Mouse (Mus musculus): ENCODE results near the gene Trap1a. TPM values are rescaled to one million over a fixed set of nuclear protein-coding genes. Genes with fewer than 3 reads are reported as not detected.
"Not testable (repeated sequence)": the region's sequence is repeated elsewhere in the genome, so short reads cannot be mapped to it uniquely, and the experiment has no call there.

Trap1a gene
- not detected in 2 replicates for polyA plus RNA-seq (2015; fragmentation: Nextera tagmentation; extraction: Ambion mirVana)

DNA sequence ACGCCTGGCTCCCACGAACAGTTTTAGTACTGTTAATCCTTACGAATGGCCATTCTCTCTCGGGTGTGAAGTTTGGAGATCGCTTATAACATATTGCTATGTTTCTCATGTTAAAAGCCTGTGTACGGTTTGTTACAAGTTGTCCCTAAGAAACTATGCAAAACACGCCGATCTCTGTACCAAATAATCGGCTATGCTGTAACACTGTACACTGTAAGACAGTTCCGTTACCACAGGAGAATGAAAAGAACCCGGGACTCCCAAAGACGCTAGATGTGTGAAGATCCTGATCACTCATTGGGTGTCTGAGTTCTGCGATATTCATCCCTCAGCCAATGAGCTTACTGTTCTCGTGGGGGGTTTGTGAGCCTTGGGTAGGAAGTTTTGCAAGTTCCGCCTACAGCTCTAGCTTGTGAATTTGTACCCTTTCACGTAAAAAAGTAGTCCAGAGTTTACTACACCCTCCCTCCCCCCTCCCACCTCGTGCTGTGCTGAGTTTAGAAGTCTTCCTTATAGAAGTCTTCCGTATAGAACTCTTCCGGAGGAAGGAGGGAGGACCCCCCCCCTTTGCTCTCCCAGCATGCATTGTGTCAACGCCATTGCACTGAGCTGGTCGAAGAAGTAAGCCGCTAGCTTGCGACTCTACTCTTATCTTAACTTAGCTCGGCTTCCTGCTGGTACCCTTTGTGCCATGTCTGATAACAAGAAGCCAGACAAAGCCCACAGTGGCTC is at the start of gene Trap1a:
Gene Trap1a, plus strand, starts transcription at position 421 of the 732 bp plus-strand sequence.
- Histone ChIP-seq H3K4me3 (no peak within 1 kb of the TSS), H3K4me1 (no peaks in the 10 kb centered on the region), H3K27ac (no peak within 1 kb of the TSS), H3K36me3 (ENCODE audit: poor library complexity, severe bottlenecking) (no peaks in the 10 kb centered on the region), H3K9ac (no peak within 1 kb of the TSS), H3K4me2 (no peak within 1 kb of the TSS), H3K27me3 (no peaks in the 10 kb centered on the region), H3K9me3 (replicated peaks) (no peaks in the 10 kb centered on the region)
- WGBS, result 92% methylated on average over 24 of the region's 24 CpGs
- ATAC-seq, result no peak

DNA sequence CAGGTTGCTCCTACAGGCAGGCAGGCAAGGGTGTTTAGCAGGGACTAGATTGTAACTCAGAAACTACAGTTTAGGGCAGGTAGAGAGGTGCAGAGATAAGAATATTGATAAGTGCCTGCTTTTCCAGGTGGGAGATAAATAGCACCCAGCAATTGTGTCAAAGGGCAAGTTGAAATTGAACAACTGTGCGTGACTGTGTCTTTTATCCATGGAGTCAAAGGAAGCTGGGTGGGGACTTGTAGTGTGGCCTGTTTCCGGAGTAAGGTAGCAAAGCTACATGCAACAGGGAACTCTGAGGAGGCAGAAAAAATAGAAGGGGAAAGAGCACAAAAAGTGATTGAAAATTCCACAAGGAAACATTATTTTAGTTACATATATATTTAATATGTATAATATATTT is 40.4 kb upstream of the Trap1a start:
- no peaks in the 10 kb centered on the region for H3K4me1 ChIP-seq
- no peak for ATAC-seq
- 90% methylated on average over 2 of the region's 2 CpGs for WGBS

DNA sequence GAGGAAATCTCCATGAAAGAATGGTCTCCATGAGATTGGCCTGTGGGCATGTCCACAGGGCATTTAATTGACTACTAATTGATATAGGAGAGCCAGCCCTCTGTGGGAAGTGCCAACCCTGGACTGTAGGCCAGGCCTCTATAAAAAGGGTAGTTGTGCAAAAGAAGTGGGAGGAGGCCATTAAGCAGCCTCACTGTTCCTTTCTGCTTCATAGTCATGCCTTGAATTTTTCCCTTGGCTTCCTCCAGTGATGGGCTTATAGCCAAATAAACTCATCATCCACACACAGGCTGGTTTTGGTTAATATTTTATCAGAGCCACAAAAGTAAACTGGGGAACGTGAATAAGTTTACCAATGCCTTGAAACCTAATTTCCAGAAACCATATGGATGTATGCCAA is 38.2 kb upstream of the Trap1a start:
- Histone ChIP-seq H3K27ac (no peak overlapping the region), H3K4me1 (no peaks in the 10 kb centered on the region), H3K27me3 (no peaks in the 10 kb centered on the region), H3K36me3 (ENCODE audit: poor library complexity, severe bottlenecking) (no peaks in the 10 kb centered on the region), H3K9ac (no peak overlapping the region), H3K4me2 (no peak overlapping the region), H3K9me3 (replicated peaks) (no peaks in the 10 kb centered on the region), H3K4me3 (no peak overlapping the region)
- no peak for ATAC-seq
- 74% methylated on average over 1 of the region's 1 CpGs for WGBS

More for the DNA sequence above, 40.4 kb upstream of the Trap1a start:
- Histone ChIP-seq H3K27me3 (no peaks in the 10 kb centered on the region), H3K36me3 (ENCODE audit: poor library complexity, severe bottlenecking) (no peaks in the 10 kb centered on the region), H3K9me3 (replicated peaks) (no peaks in the 10 kb centered on the region), H3K4me3 (no peak overlapping the region), H3K9ac (no peak overlapping the region), H3K4me2 (no peak overlapping the region), H3K27ac (no peak overlapping the region)

DNA sequence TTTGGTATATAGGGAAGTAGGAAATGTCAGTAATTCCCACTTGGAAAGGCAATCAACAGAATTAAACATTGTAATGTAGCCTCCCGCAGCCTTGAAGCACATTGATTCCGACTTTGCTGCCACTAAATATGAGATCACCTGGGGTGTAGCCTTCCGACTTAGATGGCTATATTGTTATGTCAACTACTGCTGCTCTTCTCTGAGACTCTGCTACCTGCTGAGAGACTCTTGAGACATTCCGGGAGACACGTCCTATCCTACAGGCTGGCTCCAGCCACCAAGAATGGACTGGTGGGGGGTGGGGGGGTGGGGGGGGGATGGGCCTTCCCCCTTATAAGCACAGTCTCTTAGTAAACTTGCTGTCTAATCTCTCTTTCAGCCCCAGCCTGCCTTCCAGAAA is 16.1 kb upstream of the Trap1a start:
- not testable (repeated sequence) for H3K4me2 ChIP-seq; H3K36me3 ChIP-seq (ENCODE audit: poor library complexity, severe bottlenecking); H3K27ac ChIP-seq; H3K27me3 ChIP-seq; H3K9me3 ChIP-seq (replicated peaks); H3K4me1 ChIP-seq; ATAC-seq; H3K4me3 ChIP-seq; H3K9ac ChIP-seq
- 41% methylated on average over 5 of the region's 5 CpGs for WGBS

DNA sequence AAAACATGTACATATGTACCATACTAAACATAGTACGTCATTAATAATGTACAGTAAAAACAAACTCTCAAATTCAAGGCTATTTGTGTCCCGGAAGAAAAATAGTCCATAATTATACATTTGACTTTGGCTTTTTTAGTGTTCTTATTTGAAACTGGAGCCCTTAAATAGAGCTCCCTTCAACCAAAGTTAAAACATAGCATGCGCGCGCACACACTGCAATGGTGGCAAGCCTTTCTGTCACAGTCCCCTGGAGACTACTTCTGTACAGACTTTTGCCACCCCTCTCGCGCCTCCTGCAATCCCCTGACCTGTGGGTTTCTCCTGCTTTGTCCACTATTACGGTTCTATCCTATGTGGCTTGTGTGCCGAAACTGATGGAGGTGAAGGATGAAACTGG is 900 bp upstream of the Trap1a start:
- no peaks in the 10 kb centered on the region for H3K36me3 ChIP-seq (ENCODE audit: poor library complexity, severe bottlenecking)
- H3K27ac ChIP-seq, result no peak overlapping the region
- no peak for ATAC-seq
- no peaks in the 10 kb centered on the region for H3K4me1 ChIP-seq
- 94% methylated on average over 9 of the region's 9 CpGs for WGBS
- H3K27me3 ChIP-seq, result no peaks in the 10 kb centered on the region
- H3K4me3 ChIP-seq, result no peak overlapping the region
- H3K4me2 ChIP-seq, result no peak overlapping the region
- no peaks in the 10 kb centered on the region for H3K9me3 ChIP-seq (replicated peaks)
- H3K9ac ChIP-seq, result no peak overlapping the region

DNA sequence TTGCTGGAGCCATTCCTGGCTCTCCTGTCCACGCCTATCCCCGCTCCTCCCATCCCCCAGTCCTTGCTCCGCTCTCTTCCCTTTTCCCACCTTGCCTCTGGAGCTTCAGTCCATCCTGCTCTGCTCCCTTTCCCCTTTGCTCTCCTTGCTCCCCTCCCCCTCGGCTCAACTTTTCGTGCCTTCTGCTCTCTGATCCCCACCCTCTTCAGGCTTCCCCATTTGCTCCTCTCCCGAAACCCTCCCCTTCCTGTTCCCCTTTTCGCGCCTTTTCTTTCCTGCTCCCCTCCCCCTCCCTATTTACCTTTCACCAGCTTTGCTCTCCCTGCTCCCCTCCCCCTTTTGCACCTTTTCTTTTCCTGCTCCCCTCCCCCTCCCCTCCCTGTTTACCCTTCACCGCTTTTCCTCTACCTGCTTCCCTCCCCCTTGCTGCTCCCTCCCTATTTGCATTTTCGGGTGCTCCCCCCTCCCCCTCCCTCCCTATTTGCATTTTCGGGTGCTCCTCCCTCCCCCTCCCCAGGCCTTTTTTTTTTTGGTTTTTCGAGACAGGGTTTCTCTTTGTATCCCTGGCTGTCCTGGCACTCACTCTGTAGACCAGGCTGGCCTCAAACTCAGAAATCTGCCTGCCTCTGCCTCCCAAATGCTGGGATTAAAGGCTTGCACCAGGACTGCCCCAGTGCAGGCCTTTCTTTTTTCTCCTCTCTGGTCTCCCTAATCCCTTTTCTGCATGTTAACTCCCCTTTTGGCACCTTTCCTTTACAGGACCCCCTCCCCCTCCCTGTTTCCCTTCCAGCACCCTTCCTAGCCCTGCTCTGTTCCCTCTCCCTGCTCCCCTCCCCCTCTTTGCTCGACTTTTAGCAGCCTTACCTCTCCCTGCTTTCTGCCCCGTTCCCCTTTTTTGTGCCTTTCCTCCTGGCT is 1.3 kb downstream of the Trap1a start:
- no peak overlapping the region for H3K27ac ChIP-seq
- WGBS, result 85% methylated on average over 14 of the region's 14 CpGs
- no peak for ATAC-seq
- H3K27me3 ChIP-seq, result no peaks in the 10 kb centered on the region
- no peaks in the 10 kb centered on the region for H3K4me1 ChIP-seq
- no peak overlapping the region for H3K9ac ChIP-seq
- H3K4me3 ChIP-seq, result no peak overlapping the region
- H3K4me2 ChIP-seq, result no peak overlapping the region
- H3K36me3 ChIP-seq (ENCODE audit: poor library complexity, severe bottlenecking), result no peaks in the 10 kb centered on the region
- H3K9me3 ChIP-seq (replicated peaks), result no peaks in the 10 kb centered on the region

DNA sequence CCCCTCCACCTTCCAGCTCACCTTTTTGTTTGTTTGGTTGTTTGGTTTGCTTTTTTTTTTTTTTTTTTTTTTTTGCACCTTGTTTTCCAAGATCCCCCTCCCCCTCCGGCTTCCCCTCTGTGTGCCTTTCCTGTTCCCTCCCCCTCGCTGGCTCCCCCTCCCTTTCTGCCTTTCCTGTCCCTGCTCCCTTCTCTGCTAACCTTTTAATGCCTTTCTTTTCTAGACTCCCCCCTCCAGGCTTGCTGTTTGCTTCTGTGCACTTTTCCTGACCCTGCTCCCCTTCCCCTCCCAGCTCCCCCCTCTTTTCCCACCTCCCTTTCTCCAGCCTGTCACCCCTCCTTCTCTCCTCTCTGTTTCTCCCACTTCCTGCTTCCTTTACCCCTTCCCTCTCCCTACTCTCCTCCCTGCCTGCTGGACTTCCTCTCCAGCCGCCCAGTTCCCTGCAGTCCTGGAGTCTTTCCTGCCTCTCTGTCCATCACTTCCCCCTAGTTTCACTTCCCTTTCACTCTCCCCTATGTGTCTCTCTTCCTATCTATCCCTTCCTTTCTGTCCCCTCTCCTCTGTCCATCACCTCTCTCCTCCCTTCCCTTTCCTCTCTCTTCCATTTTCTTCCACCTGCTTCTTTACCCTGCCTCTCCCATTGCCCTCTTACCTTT is 2.1 kb downstream of the Trap1a start:
- Histone ChIP-seq H3K4me3 (no peak overlapping the region), H3K36me3 (ENCODE audit: poor library complexity, severe bottlenecking) (no peaks in the 10 kb centered on the region), H3K27ac (no peak overlapping the region), H3K4me2 (no peak overlapping the region), H3K9ac (no peak overlapping the region), H3K4me1 (no peaks in the 10 kb centered on the region), H3K9me3 (replicated peaks) (no peaks in the 10 kb centered on the region), H3K27me3 (no peaks in the 10 kb centered on the region)
- 66% methylated on average over 2 of the region's 3 CpGs for WGBS
- ATAC-seq, result no peak

DNA sequence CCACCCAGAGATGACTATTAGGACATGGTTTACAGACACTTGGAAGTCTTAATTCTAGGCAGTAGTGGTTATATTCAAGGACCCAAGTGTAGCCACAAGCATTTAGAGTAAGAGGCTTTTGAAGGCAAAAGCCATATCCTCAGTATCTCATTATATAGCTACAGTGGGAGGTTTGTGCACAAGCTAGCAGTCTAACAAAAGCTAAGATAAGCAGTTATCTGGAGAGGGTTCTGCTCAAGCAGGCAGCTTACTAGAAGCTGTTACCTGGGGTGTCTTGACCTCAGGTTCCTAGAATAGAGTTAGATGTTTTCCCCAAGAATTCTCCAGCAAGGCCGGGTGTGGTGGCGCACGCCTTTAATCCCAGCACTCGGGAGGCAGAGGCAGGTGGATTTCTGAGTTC is 6.1 kb downstream of the Trap1a start:
- ATAC-seq, result no peak
- Histone ChIP-seq H3K9ac (no peak overlapping the region), H3K36me3 (ENCODE audit: poor library complexity, severe bottlenecking) (no peaks in the 10 kb centered on the region), H3K9me3 (replicated peaks) (no peaks in the 10 kb centered on the region), H3K4me2 (no peak overlapping the region), H3K4me1 (no peaks in the 10 kb centered on the region), H3K27me3 (no peaks in the 10 kb centered on the region), H3K27ac (no peak overlapping the region), H3K4me3 (no peak overlapping the region)
- WGBS, result 91% methylated on average over 4 of the region's 4 CpGs

DNA sequence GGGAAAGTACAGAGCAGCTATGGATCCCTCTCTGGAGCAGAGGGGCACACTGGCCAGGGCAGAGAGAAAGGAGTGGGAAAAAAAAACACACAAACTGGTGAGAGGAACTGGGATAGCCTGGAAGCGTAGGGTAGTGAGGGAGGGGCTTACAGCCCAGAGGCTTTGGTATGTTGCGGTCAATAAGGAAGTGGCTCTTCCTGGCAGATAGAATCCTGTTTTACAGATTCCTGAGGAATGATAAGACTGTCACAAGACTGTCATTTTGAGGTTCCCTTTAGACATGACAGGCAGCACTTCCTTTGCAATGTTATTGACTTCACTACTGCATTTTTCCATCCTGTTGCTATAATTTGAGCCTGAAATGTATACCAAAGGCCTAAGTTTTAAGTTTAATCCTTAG is 7.7 kb downstream of the Trap1a start:
- Histone ChIP-seq H3K9me3 (replicated peaks) (no peaks in the 10 kb centered on the region), H3K4me1 (no peaks in the 10 kb centered on the region), H3K36me3 (ENCODE audit: poor library complexity, severe bottlenecking) (no peaks in the 10 kb centered on the region), H3K27ac (no peak overlapping the region), H3K9ac (no peak overlapping the region), H3K27me3 (no peaks in the 10 kb centered on the region), H3K4me2 (no peak overlapping the region), H3K4me3 (no peak overlapping the region)
- 90% methylated on average over 2 of the region's 2 CpGs for WGBS
- ATAC-seq, result no peak

DNA sequence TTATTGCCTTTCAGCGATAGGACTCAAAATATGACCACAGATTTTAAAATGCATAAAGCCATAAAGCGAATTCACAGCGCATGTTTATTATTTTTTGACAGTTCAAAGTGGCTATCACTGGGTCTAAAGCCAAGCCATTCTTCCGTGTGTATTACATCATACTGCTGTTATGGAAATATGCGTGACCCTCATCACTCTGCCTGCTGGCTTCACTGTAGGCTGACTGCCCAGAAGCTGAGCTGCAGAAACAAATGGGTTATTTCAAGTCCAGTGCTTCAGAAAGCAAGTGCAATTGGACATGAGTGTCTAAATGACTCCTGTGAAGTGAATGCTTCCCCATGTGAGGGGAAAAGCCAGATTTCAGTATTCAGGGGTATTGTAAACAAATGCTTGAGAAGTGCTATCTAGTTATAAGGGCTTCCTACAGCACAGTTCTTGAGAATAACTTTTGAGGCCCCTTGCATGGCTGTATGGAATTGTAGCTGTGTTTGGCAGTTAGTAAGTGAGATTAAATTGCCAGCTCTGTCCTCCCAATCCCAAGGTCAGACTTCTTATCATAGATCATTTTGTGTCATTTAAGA is 18.8 kb downstream of the Trap1a start:
- WGBS, result 76% methylated on average over 5 of the region's 5 CpGs
- H3K9me3 ChIP-seq (replicated peaks), result no peaks in the 10 kb centered on the region
- H3K36me3 ChIP-seq (ENCODE audit: poor library complexity, severe bottlenecking), result no peaks in the 10 kb centered on the region
- no peak for ATAC-seq
- no peaks in the 10 kb centered on the region; the same call in 1 of the 2 replicates for H3K27me3 ChIP-seq
- no peaks in the 10 kb centered on the region for H3K4me1 ChIP-seq
- H3K4me3 ChIP-seq, result no peak overlapping the region
- H3K9ac ChIP-seq, result no peak overlapping the region
- H3K4me2 ChIP-seq, result no peak overlapping the region
- no peak overlapping the region for H3K27ac ChIP-seq

DNA sequence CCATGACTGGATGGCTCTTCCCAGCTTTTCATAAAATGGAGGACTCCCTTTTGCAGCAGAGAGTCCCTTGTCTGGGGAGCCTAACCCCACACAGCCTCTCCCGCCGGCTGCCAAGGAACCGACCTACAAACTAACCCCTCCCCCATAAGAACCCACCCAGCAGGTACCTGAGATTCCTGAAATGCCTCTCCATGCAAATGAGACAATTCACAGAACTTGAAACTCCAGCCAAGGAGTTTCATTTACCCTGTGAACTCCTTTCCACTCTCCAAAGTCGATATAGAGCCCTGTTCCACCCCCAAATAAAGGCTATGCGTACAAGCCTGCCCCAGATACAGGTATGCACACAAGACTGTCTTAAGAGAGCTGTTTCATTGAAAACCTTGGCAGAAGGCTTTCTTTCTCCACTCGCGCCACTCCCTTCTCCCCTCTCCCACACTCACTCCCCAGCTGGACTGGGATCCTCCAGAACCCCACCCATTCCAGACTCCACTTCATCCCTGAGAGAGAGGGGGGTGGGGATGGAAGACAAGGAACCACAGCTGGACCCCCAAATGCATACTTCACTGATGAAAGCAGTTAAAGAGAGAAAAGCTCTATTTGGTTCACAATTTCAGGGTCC is 24.3 kb downstream of the Trap1a start:
- Histone ChIP-seq H3K36me3 (ENCODE audit: poor library complexity, severe bottlenecking) (no peaks in the 10 kb centered on the region), H3K9me3 (replicated peaks) (no peaks in the 10 kb centered on the region), H3K4me1 (no peaks in the 10 kb centered on the region), H3K4me2 (no peak overlapping the region), H3K27me3 (no peaks in the 10 kb centered on the region; the same call in 1 of the 2 replicates), H3K9ac (no peak overlapping the region), H3K27ac (no peak overlapping the region), H3K4me3 (no peak overlapping the region)
- 58% methylated on average over 5 of the region's 7 CpGs for WGBS
- ATAC-seq, result no peak

Data from forebrain, embryonic 13.5 days (tissue).